Mouse (Mus musculus) kidney, adult 11 months (tissue): ENCODE data around the gene Klf1.
A peak's percentile ranks its signal among the peaks of the same experiment; 100 is the strongest.

ENCODE experiments used
- DNase-seq: peaks from one replicate; pipeline ENCODE4 v3.0.0; 2022

Klf1 gene

DNA sequence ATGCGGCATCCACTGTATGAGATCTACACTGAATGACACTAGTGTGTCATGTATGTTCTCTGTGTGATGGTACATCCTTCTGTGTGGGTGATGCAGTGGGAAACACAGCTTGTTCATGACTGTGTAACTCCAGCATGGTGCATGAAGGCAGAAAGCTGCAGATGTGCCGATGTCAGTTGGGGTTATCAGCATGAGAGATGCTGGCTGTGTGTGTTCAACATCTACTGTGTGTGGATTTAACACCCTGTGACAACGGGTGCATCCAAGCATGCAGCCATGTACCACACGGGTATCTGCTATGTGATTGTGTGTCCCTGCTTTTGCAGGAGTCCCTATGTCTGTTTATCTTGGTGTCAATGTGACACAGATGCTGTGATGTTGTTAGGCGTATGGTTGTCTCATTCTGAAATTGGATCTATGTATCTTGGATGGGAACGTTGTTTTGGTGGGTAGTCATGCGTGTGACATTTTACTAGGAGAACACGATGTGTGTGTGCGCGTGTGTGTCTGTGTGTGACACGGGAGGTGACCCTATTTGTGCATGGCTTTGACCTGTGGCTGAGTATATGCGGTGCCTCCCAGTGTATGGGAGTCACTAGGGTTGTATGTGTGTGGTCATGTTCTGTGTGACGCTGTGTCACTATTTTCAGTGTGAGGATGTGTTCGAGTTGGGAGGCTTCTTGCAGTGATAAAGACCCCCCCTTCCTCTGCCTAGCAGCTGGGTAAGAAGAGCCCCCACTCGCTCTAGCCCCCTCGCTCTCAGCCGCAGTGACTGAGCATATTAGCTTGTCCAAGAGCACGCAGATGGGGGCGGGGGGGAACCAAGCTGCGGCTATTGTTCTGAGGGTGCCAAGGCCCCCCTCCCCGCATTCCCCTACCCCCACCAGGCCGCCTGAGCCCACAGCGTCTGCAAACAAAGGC is 34.6 kb downstream of the Klf1 start:
- no peak for DNase-seq

GRCm38 (mm10) chr8:84936962-84937546 is 35.3 kb downstream of the Klf1 start, which contains the start of gene Mast1:
Gene Mast1 (minus strand): TSS chr8:84937359.
- DNase-seq = no peak

DNA sequence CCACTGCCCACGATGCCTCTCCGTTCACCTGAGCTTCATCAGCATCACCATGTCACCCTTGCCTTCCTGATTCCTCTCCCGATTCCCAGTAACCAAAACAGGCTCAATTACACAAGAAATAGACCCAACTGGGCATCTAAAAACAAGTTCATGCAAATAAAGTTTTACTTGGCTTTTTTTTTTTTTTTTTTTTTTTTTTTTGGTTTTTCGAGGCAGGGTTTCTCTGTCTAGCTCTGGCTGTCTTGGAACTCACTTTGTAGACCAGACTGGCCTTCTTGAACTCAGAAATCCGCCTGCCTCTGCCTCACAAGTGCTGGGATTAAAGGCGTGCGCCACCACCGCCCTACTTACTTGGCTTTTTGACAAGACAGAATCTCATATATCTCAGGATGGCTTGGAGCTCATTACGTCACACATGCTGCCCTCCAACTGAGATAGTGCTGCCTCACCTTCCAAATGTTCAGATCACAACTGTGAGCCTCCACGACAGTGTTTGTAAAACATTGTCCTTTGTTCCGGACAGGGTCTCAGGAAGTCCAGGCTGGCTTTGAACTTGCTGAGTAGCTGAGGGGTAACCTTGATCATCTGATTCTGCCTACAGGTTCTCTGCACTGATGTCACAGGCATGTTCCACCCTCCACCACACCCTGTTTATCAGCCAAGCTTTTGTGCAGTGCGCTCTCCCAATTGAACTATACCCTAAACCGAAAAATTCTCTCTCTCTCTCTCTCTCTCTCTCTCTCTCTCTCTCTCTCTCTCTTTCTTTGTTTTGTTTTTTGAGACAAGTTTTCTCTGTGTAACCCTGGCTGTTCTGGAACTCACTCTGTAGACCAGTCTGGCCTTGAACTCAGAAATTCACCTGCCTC is 36.1 kb downstream of the Klf1 start:
- DNase-seq = no peak

- no peak for DNase-seq
Observed at GRCm38 (mm10) chr8:84943699-84944098, 42.0 kb downstream of the Klf1 start.

- no peak for DNase-seq
Observed at GRCm38 (mm10) chr8:84944478-84945160, 42.9 kb downstream of the Klf1 start.

GRCm38 (mm10) chr8:84945235-84945632 is 43.5 kb downstream of the Klf1 start:
- DNase-seq = no peak

DNA sequence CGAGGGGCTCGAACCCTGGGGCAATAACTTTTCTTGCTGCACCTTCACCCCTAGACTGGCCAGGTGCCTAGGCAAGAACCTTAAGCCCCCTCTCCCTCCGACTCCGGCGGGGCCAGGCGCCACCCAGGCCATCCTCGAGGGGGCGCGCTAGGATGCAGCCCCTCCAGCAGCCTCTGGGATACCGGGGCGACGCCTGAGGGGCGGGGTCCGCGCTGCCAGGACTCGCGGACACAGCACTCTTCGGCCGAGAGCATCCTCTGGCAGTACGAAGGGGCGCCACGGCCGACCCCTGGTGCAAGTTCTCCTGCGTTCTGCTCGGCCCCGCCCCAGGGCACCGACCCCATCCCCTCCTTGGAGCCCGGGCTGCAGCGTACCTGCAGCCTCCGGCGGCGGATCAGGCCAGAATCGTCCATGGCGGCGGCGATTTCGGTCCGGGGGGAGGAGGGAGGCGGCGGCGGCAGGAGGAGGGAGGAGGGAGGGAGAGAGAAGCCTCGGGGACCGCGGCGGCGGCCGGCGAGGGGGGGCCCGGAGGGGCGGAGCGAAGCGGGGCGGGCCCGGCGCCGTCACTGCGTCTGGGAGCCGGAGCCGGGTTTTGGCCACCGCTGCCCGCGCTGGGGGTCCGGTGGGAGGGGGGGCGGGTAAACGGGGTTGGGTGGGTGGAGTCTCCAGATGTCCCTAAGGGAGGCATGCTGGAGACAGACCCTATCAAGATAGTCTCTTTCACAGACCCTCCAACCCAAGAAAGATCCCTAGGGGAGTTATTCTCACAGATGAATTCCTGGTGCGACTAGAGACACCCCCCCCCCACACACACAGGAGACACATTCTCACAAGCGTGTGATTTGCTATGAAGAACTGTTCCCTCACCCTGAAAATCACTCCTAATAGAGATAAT is 44.2 kb downstream of the Klf1 start:
- no peak for DNase-seq

GRCm38 (mm10) chr8:84946528-84947240 is 45.0 kb downstream of the Klf1 start, which contains the start of gene Rtbdn:
Gene Rtbdn (plus strand): TSS chr8:84946991.
- DNase-seq = no peak

- DNase-seq = peak; percentile 27
Observed at GRCm38 (mm10) chr8:84947241-84947545, 45.5 kb downstream of the Klf1 start.

DNA sequence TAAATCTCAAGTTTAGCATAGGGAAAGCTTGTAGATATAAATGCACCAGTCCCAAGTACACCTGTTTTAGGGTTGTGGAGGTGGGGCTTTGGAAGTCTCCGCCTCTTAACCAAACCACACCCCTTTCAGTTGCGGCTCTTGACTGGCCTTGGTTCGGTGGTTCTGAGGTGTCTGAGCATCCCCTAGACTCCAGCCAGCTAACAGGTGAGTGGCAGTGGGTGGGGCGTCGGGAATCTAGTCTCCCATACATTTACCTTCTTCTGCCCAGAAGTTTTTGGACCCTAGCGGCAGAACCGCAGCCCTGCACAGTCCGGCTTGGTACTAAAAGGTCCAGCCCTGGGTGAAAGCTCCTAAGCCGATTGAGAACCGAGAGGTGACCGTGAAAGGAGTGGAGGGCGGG is 48.0 kb downstream of the Klf1 start:
- DNase-seq = no peak

- DNase-seq = no peak
Observed at GRCm38 (mm10) chr8:84952612-84953255, 51.0 kb downstream of the Klf1 start.
